Mouse (Mus musculus) gastrocnemius, postnatal 25 days (tissue): ENCODE results near the gene Sema6d. TPM values are rescaled to one million over a fixed set of nuclear protein-coding genes. Genes with fewer than 3 reads are reported as not detected.
A peak's percentile ranks its signal among the peaks of the same experiment; 100 is the strongest.

Experiments
- DNase-seq: peaks from one replicate; pipeline ENCODE4 v3.0.0; 2022
- total RNA-seq, 2 experiments: library from RNA; stranded (reverse); gene quantifications; 1 replicate in 1 of 2; 2 replicates in 1 of 2; pipeline ENCODE4 v1.2.3; 2021

Gene Sema6d
- total RNA-seq, 2 experiments from 2014 or later, result 5.8 to 6.6 TPM

DNA sequence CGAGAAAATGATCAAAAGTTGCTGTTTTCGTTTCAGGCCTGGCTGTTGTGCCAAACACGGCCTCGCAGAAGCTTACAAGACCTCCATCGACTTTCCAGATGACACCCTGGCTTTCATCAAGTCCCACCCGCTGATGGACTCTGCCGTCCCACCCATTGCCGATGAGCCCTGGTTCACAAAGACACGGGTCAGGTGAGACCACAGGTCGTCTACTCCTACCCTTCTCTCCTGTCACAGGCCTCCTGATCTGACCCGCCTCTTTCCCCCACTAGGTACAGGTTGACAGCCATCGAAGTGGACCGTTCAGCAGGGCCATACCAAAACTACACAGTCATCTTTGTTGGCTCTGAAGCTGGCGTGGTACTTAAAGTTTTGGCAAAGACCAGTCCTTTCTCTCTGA is 568.6 kb downstream of the Sema6d start:
- DNase-seq, result no peak

DNA sequence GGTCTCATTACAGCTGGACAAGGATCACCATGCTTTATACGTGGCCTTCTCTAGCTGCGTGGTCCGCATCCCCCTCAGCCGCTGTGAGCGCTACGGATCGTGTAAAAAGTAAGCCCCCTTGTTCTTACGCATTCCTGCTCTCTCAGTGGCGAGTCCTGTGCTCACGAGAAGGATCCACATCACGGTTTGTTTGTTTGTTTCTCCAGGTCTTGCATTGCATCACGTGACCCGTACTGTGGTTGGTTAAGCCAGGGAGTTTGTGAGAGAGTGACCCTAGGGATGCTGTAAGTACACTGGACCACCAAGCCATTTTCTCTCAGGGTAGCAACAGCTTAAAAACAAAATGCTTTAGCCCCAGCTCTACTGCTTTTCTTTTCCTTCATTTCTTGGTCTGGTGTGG is 569.8 kb downstream of the Sema6d start:
- DNase-seq, result no peak

DNA sequence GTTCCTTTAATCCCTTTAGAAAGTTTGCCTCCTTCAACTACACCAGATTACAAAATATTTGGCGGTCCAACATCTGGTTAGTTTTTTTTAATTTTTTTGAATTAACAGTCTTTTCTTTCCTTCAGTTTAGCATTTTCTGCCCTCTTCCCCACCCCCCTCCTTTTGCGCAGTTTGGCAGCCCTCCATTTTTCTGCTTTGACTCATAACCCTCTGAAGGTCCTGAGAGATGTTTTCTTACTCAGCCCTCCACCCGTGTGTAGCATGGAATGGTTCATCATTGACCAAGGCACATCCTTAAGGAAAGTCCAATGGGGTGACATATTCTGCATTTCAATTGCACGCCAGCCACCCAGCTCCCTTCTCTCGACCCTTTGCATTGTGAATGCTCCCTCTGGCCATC is 570.9 kb downstream of the Sema6d start:
- no peak for DNase-seq

DNA sequence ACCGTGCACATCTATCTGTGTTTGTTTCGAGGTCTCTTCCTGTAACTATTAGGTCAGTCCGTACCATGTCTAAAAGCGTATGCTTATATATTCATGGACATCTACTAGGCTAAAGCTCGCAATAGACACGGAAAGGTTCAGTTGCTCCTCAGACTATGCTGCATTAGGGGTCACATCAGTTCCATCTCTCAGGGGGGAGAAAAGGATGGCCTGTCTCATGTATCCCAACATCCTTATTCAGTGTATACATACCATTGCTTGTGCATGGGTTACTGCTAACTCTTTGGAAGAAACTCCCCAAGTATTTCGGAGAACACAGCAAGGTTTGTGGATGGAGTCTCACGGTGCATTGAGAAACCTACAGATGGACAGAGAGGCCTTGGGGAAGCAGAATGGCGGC is 571.5 kb downstream of the Sema6d start:
- DNase-seq, result no peak

DNA sequence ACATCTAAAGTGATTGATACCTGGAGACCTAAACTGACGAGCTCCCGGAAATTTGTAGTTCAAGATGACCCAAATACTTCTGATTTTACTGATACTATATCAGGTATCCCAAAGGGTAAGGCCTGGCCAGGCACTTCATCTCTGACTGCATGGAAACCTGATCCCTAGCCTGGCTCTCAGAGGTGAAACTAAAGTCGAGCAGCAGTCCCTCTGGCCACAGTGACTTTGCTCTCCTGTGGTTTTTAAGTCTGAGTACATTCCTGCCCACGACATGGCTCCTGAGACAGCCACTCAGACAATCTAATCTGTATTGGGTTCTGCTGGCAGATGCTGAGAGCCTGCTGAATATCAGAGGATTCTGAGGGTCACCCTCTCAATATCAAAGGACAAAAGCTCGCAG is 572.5 kb downstream of the Sema6d start:
- DNase-seq, result no peak

DNA sequence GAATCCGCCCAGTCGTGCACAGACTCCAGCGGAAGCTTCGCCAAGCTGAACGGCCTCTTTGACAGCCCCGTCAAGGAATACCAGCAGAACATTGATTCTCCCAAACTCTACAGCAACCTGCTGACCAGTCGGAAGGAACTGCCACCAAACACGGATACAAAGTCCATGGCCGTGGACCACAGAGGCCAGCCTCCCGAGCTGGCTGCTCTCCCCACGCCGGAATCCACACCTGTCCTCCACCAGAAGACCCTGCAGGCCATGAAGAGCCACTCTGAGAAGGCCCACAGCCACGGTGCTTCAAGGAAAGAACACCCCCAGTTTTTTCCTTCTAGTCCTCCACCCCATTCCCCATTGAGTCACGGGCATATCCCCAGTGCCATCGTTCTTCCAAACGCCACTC is 574.4 kb downstream of the Sema6d start:
- DNase-seq, result no peak

DNA sequence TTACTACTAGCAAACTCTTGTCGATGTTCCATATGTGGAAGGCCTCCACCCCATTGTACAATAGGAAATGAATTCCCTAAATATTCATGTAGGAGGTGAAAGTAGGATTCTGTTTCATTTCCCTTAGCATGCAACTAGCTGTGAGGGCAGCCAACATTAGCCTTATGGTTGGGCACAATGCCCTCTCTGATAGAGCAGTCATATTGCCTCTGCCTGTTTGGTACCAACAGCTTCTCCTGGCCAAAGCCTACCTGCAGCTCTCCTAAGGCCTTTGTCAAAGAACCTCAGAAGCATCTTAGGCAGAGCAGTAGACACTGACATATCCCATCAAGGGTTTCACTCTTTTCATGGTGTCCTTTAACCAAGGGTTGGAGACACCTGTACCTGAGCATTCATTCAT is 578.7 kb downstream of the Sema6d start:
- DNase-seq, result no peak

DNA sequence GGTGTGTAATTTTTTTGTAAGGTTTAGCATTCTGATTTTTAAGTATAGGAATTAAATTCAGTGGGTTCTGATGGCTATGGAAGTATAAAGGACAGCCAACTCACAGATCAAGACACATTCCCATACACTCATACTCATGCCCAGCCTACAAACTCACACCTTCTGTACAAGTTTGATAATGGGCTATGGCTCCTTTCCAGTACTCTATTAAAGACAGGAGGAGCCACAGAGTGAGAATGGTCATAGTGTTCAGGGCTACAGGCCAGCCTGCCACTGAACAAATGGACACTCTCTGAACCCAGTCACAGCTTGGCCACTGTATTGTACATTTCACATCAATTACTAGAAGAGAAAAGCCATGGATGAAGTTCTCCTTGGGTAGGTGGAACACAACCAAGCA is 583.3 kb downstream of the Sema6d start:
- DNase-seq, result no peak

DNA sequence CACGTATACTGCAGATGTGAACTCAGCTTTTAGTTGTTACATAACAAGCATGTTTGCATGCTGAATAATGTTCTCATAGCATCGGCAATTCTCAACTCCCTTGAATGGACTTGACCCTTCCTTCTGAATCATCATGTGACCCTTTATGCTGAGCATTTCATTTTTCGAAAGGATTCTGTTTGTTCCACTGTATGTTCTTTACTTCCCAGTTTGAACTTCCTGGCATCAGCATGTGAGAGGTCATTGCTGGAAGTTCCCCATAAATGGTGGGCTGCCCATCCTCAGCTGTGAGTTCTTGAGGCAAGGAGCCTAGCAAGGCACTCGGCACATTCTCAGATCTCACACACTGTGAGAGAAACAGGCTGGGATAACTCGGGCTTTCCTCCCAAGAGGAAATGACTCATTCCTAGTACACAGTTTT is 594.7 kb downstream of the Sema6d start:
- peak; percentile 52 for DNase-seq

DNA sequence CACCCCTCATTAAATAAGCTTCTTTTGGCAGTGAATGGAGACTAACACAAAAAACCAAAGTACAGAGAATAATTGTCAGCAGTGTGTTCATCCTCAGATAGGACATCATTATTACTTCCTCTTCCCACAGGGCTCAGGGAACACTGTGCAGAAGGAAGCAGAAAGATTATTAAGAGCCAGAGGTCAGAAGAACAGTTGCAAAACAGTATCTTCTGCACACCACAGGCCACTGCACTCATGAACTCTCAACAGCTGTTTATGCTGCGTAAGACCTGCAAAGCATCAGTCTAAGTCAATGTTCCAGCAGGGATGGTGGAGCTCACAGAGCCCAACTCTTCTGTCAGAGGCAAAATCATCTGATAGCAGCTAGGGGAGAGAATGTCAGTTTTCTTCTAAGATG is 600.6 kb downstream of the Sema6d start:
- no peak for DNase-seq

DNA sequence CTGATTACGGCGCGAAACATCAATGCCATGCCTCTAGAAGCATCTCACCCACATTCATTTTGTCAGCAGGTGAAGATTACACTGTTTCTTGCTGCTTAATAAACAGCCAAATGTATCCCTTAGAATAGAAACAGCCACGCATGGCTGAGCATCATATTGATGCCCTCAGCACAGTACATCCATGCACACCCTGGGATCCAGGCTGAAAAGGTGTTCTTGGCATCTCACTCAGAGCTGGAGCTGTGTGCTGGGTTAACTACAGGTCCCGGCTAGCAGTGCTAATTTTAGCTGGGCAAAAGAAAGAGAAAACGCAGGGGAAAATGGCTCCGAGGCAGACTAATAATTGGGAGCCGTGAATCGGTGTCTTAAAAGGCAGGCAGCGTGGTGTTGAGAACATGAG is 612.9 kb downstream of the Sema6d start:
- DNase-seq, result no peak

DNA sequence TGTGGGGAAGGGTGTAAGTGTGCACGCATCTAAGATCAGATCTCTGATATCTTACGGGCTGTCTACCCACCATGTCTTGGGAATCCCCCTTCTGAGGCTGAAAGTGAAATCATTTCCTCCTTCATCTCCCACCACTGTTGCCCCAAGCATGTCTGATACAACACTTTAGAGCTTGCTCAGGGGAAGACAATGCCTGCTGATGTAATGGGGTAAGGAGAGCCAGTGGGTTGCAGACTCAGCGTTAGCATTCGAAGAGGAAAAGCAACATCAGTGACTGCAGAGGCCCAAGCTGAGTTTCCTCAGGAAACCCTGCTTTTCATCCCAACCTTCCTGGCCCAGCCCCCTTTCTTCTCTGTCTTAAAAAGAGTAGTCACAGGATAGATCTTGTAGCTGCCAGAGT is 615.2 kb downstream of the Sema6d start:
- no peak for DNase-seq

DNA sequence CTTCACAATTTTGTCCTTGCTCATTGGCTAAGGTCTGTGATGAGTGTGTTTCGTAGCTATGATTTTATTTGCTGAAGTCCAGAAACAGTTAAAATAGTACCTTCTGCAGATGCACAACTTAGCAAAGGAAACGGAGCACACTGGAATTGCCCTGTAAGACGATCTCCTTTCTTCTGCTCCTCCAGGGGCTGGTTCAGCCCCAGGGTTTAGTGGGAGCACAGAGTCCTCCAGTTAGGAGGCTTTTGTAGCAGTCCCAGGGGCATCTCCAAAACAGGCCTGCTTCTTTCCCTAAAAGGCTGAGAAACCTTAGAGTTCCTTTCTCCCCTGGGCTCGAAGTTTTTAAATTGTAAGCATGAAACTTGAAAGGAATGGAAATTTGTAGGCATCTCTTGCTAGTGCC is 616.0 kb downstream of the Sema6d start:
- DNase-seq, result no peak

DNA sequence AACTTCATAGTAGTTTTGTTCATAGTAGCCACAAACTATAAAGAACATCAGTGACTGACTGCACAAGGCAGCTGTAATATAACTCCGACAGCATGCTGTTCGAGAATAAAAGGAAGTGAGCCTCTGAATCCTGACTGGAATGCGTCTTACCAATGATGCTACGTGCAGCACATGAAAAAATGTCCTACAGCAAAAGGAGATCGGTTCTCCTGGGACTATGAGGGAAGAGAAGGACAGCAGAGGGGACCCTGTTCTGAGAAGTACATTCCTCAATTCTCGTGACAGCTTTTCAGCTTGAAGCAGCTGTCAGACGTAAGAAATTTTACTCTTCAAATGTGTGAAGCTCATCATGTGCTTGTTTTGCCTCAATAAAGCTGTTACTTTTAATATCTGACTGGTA is 617.1 kb downstream of the Sema6d start:
- no peak for DNase-seq
